Mouse (Mus musculus) heart, adult 9 months (tissue): Measurements from ENCODE around the gene Hoxd9.

ENCODE experiments used
- DNase-seq, 2 experiments: peaks; one replicate each; pipeline ENCODE4 v3.0.0; 2022; ENCODE audit warnings: low spot score in 2 of 2

The Hoxd9 gene

GRCm38 (mm10) chr2:74697567-74698121 is at the start of gene Hoxd9:
Gene Hoxd9, plus strand, starts transcription at chr2:74697727.
- peak in 1 of 2 experiments; percentile 61 for DNase-seq

GRCm38 (mm10) chr2:74652996-74653340 is 44.6 kb upstream of the Hoxd9 start:
- no peak for DNase-seq

- no peak for DNase-seq
These were observed 43.6 kb upstream of the Hoxd9 start for GRCm38 (mm10) chr2:74653781-74654535.

- no peak for DNase-seq
These were observed 42.6 kb upstream of the Hoxd9 start for GRCm38 (mm10) chr2:74654743-74655419.

GRCm38 (mm10) chr2:74655420-74655781 is 42.1 kb upstream of the Hoxd9 start:
- DNase-seq, result no peak

GRCm38 (mm10) chr2:74655821-74656631 is 41.5 kb upstream of the Hoxd9 start:
- no peak for DNase-seq

- DNase-seq, result no peak
These were observed 40.9 kb upstream of the Hoxd9 start for GRCm38 (mm10) chr2:74656632-74657021.

GRCm38 (mm10) chr2:74657251-74658023 is 40.1 kb upstream of the Hoxd9 start:
- no peak for DNase-seq

GRCm38 (mm10) chr2:74658024-74658666 is 39.4 kb upstream of the Hoxd9 start:
- DNase-seq, result no peak

- no peak for DNase-seq
These were observed 38.7 kb upstream of the Hoxd9 start for GRCm38 (mm10) chr2:74658667-74659371.

GRCm38 (mm10) chr2:74659507-74660005 is 38.0 kb upstream of the Hoxd9 start, which contains the start of gene Evx2:
Gene Evx2, minus strand, starts transcription at chr2:74659557.
- no peak for DNase-seq

- no peak for DNase-seq
These were observed 36.8 kb upstream of the Hoxd9 start for GRCm38 (mm10) chr2:74660421-74661375.

GRCm38 (mm10) chr2:74661685-74662084 is 35.8 kb upstream of the Hoxd9 start:
- no peak for DNase-seq

GRCm38 (mm10) chr2:74663291-74663925 is 34.1 kb upstream of the Hoxd9 start:
- DNase-seq, result no peak

- no peak for DNase-seq
These were observed 31.1 kb upstream of the Hoxd9 start for GRCm38 (mm10) chr2:74666411-74666810.

GRCm38 (mm10) chr2:74667191-74667841 is 30.2 kb upstream of the Hoxd9 start:
- DNase-seq, result no peak

GRCm38 (mm10) chr2:74667842-74668357 is 29.6 kb upstream of the Hoxd9 start, which contains the start of gene Hoxd13:
Gene Hoxd13, plus strand, starts transcription at chr2:74668310.
- DNase-seq, result no peak
